Mouse (Mus musculus) spleen, adult 2 months (tissue): ENCODE measurements at regions not wholly inside any gene's neighbourhood (a gene's known extent, or its start where the extent isn't known, plus 50 kb on each side); places are given as distances from the start of the nearest gene placed in this dataset.
"Not testable (repeated sequence)": the region's sequence is repeated elsewhere in the genome, so short reads cannot be mapped to it uniquely, and the experiment has no call there.

Source experiments
- DNase-seq, 2 experiments: peaks; one replicate each; pipeline versions ENCODE4 v3.0.0 to v3.0.0-alpha.2; 2012 to 2021; ENCODE audit warnings: low spot score in 2 of 2, low read depth in 1 of 2
- H3K27ac ChIP-seq: fragments of 200-500 bp; 2 replicates; pipeline ENCODE4 v1.5.1; 2012; ENCODE audit warnings: low read length, inconsistent platforms; ENCODE audit not compliant: insufficient read depth
- H3K27me3 ChIP-seq: fragments of 200-500 bp; 2 replicates; pipeline ENCODE4 v1.6.1; 2012; ENCODE audit warnings: mild to moderate bottlenecking, moderate library complexity, low read length, inconsistent platforms; ENCODE audit not compliant: control insufficient read depth, insufficient read depth
- H3K36me3 ChIP-seq: fragments of 200-500 bp; 2 replicates; pipeline ENCODE4 v1.6.1; 2012; ENCODE audit warnings: mild to moderate bottlenecking, low read length, inconsistent platforms; ENCODE audit not compliant: control insufficient read depth, insufficient read depth
- H3K4me1 ChIP-seq: fragments of 200-500 bp; 2 replicates; pipeline ENCODE4 v1.6.1; 2011; ENCODE audit warnings: inconsistent platforms; ENCODE audit not compliant: control insufficient read depth, insufficient read depth, insufficient read length
- H3K4me3 ChIP-seq: fragments of 200-500 bp; 2 replicates; pipeline ENCODE4 v1.5.1; 2011; ENCODE audit warnings: mild to moderate bottlenecking, inconsistent platforms; ENCODE audit not compliant: insufficient read depth, insufficient read length; ENCODE audit errors: extremely low read depth
- CTCF ChIP-seq: fragments of 200-500 bp; IDR thresholded peaks from 2 replicates; pipeline ENCODE4 v1.5.1; 2011; ENCODE audit warnings: mild to moderate bottlenecking, inconsistent platforms; ENCODE audit not compliant: insufficient read depth, insufficient read length, insufficient replicate concordance; ENCODE audit errors: extremely low read depth
- POLR2A ChIP-seq: fragments of 200-500 bp; IDR thresholded peaks from 2 replicates; pipeline ENCODE4 v1.6.1; 2011; ENCODE audit warnings: low read depth, low read length, inconsistent platforms
- WGBS: fragments of 180-500 bp; shearing (Covaris S2); methylation state at CpG from one replicate; pipeline ENCODE4 v1.1.7; 2018; 5-methylcytosine and 5-hydroxymethylcytosine counted together

DNA sequence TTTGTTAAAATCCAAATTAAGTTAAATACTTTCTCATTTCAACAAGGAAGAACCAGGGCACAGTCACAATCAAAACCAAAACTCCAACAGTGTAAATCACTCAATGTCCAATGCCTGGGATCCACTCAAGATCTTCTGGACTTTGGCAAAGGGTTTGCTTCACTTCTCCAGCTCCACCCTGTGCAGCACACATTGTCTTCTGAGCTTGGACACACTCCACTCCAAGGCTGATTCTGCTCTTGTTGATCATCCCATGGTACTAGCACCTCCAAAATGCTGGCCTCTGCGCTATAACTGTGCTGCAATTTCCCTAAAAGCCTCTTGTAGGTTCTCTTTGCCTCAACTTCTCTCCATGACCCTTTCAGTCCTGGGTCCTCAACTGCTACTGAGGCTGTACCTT, 111.5 kb upstream of the Sec61g start:
- no peak for DNase-seq
- H3K4me1 ChIP-seq: no peaks in the 10 kb centered on the region
- TF ChIP-seq CTCF (no peak), POLR2A (no peak)
- H3K4me3 ChIP-seq: no peak overlapping the region
- H3K27ac ChIP-seq: no peak overlapping the region
- 84% methylated on average over 1 of the region's 1 CpGs for WGBS
- H3K36me3 ChIP-seq: no peaks in the 10 kb centered on the region
- H3K27me3 ChIP-seq: no peaks in the 10 kb centered on the region

- H3K4me1 ChIP-seq: no peaks in the 10 kb centered on the region
- 71% methylated on average over 2 of the region's 2 CpGs for WGBS
- no peak overlapping the region for H3K4me3 ChIP-seq
- H3K27me3 ChIP-seq: no peaks in the 10 kb centered on the region
- H3K36me3 ChIP-seq: no peaks in the 10 kb centered on the region
- H3K27ac ChIP-seq: no peak overlapping the region
- no peak for TF ChIP-seq POLR2A
- no peak for TF ChIP-seq CTCF
- no peak for DNase-seq
These were observed 115.4 kb upstream of the Sec61g start for GRCm38 (mm10) chr11:16623694-16624093.

- Histone ChIP-seq H3K4me3 (no peak overlapping the region), H3K27me3 (no peaks in the 10 kb centered on the region), H3K4me1 (no peaks in the 10 kb centered on the region), H3K27ac (no peak overlapping the region), H3K36me3 (no peaks in the 10 kb centered on the region)
- 81% methylated on average over 7 of the region's 7 CpGs for WGBS
- no peak for TF ChIP-seq CTCF
- no peak for TF ChIP-seq POLR2A
- no peak for DNase-seq
These were observed 119.2 kb upstream of the Sec61g start for GRCm38 (mm10) chr11:16627294-16628085.

- no peak overlapping the region for H3K27ac ChIP-seq
- H3K27me3 ChIP-seq: no peaks in the 10 kb centered on the region
- no peaks in the 10 kb centered on the region for H3K36me3 ChIP-seq
- WGBS: 17% methylated on average over 1 of the region's 1 CpGs
- H3K4me3 ChIP-seq: no peak overlapping the region
- DNase-seq: peak; percentile 9 to 28
- no peak for TF ChIP-seq CTCF
- TF ChIP-seq POLR2A: no peak
- no peaks in the 10 kb centered on the region for H3K4me1 ChIP-seq
These were observed 121.3 kb upstream of the Sec61g start for GRCm38 (mm10) chr11:16629410-16630129.

DNA sequence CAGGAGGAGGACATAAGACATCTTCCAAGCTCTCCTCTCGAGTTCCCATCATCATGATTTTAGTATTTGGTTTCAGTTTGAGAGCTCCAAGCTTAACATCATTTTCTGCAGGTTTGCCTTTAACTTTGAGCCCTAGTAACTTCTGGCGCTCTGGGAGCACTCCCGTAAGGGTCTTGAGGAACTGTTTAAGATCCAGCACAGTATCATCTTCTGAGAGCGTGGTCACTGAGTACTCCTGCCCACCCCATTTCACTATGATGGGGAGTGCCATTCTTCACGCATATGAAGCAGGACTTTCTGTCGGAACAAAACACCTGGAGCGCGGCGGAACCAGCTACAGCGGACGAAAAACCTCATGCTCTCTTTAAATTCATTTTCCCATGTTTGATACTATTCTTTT, 116.2 kb upstream of the Egfr start:
- H3K4me3 ChIP-seq, H3K36me3 ChIP-seq, H3K27me3 ChIP-seq, H3K4me1 ChIP-seq, DNase-seq, H3K27ac ChIP-seq: not testable (repeated sequence)
- 93% methylated on average over 11 of the region's 11 CpGs for WGBS

DNA sequence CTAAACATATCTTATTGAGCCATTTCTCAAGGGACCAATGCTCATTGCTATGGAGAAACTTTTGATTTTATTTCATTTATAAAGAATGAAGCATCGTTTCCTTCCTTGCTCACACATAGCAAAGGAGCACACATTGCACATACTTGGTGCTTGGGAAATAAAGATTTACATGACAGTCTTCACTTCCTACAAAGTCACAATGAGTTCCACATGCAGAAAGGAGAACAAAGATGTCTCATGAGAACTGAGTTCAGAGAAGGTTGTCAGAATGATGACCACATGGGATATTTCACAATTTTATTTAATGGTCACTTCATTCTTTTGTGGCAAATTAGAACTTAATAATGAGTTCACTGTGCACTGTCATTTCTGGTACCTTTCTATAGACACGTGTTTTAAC, 114.3 kb upstream of the Egfr start:
- H3K27ac ChIP-seq: no peak overlapping the region
- DNase-seq: no peak
- no peaks in the 10 kb centered on the region; the same call in 1 of the 2 replicates for H3K4me1 ChIP-seq
- no peak overlapping the region for H3K4me3 ChIP-seq
- H3K36me3 ChIP-seq: no peaks in the 10 kb centered on the region
- 58% methylated on average over 2 of the region's 2 CpGs for WGBS
- TF ChIP-seq POLR2A: no peak
- no peak for TF ChIP-seq CTCF
- H3K27me3 ChIP-seq: no peaks in the 10 kb centered on the region

DNA sequence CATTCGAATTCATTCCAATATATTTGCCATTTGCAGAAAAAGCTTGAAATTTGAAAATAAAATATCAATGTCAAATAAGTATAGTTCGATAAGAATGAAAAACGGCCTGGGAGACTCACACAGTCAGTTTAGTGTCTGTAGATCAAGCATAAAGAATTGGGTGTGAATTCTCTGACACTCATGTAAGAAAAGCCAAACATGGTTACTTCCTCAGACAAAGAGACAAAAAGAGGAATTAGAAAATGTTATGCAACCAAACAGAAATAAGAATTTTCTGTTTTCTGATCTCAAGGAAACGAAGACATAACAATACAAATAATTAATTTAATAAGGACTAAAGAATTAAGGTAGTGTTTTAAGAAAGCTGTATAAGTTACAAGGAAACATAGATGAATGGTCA, 113.7 kb upstream of the Egfr start:
- Histone ChIP-seq H3K4me3 (no peak overlapping the region), H3K27ac (no peak overlapping the region), H3K4me1 (no peaks in the 10 kb centered on the region; the same call in 1 of the 2 replicates), H3K36me3 (no peaks in the 10 kb centered on the region), H3K27me3 (no peaks in the 10 kb centered on the region)
- WGBS: 61% methylated on average over 4 of the region's 4 CpGs
- TF ChIP-seq POLR2A (no peak), CTCF (no peak)
- DNase-seq: no peak
